Mouse (Mus musculus): ENCODE results near the gene Pak2.

Pak2 gene

DNA sequence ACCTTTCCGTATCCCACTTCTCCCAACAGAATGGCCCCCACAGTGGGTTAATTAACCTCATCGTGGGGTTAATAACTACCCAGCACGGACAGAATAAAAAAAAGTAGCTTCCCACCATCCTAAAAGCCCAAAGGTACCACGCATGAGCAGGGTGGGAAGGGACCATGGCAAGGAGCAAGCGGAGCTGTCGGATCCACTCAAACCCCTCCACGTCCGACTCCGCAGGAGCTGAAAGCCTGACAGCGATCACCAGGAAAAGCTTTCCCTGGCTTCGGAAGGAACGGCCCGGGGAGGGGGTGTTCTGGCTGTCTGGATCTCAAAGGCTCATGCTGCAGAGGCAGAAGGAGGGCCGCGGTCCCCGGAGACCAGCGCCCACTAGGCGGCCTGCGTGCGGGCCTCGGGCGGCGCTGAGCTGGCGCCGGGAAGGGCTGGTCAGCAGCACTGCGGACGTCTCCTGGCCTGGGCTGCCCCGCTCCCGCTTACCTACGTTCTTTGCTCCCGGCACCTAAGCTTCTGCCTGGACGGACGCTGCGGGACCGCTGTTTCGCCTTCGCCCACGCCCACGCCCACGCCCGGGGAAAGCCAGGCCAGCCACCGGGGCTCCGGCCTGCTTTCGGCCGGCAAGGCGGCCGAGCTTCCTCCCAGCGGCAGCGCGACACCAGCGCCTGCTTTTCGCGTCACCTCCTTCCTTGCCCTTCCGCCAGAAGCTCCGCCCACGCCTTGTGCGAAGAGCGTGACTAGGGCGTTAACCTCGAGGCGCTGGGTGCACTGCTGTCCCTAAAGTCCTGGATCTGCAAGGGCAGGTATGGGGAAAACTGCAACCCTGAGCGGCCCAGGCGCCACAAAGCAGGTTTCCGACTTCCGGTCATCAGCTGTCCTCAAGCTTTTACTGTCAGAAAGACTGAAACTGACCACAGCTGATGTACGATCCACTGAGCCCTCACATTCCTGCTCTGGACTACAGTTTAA lies 76.3 kb downstream of the Pak2 start, which contains the start of gene Senp5:
TSS of gene Senp5 (minus strand) at position 779 of the 969 bp plus-strand sequence.
- peak; percentile 91 for DNase-seq (ENCODE audit: extremely low spot score)

DNA sequence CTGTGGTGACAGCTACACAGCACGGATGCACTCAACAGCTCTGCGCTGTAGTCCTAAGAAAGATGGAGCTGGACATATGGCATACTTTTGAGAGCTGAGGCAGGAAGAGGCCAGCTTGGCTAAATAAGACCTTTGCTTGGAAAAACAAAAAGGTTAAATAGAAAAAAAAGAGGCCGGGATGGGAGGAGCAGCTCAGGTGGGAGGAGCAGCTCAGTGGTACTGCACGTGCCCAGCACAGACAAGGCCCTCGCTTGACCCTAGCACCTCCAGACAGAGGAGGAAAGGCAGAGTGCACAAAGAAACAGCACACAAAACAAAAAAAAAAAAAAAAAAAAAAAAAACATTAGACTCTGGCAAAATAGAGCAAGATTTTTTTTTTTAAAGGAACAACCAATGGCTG lies 82.8 kb downstream of the Pak2 start:
- DNase-seq (ENCODE audit: extremely low spot score) = no peak

DNA sequence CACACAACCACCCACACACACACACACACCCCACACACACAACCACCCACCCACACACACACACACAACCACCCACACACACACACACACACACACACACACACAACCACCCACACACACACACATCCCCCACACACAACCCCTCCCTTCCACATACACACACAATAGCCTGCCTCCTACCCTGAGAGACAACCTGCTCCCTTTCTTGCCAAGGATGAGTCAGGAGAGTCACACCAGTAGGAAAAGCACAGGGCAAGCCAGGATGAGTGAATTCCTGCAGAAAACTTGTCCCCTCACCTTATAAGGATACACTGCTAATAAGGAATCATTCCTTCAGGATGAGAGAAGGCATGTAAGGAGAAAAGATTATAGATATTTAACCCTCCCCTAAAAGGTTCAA lies 85.2 kb downstream of the Pak2 start:
- no peak for DNase-seq (ENCODE audit: extremely low spot score)

DNA sequence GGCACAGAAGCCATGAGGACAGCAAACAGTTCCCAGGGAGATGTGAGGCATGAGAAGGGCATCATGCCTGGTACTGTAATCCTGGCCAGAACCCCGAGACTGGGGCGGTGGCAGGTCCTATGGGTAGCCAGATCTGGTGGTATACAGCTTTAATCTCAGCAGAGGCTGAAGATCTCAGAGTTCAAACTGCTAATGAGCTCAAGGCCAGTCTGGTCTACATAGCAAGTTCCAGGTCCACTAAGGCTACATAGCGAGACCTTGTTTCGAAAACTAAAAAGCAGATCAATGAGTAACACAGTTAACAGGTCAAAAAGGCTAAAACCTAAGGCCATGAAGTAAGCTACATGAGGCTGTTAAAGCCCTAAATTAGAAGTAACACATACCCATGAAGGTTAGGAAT lies 85.9 kb downstream of the Pak2 start:
- no peak for DNase-seq (ENCODE audit: extremely low spot score)

DNA sequence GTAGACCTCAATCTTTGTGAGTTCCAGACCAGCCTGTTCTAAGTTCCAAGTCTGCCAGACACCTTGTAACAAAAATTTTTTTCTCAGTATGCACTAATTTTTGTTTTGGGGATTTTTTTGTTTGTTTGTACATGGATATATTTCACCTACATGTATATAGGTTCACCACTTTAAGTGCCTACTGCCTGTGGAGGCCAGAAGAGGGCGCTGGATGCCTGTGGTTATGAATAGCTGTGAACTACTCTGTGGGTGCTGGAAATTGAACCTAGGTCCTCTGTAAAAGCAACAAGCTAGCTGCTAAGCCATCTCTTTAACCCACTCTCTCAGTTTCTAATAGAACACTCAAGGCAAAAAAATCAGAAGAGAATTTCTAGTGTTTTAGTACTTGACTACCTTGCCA lies 87.1 kb downstream of the Pak2 start:
- DNase-seq (ENCODE audit: extremely low spot score) = no peak

DNA sequence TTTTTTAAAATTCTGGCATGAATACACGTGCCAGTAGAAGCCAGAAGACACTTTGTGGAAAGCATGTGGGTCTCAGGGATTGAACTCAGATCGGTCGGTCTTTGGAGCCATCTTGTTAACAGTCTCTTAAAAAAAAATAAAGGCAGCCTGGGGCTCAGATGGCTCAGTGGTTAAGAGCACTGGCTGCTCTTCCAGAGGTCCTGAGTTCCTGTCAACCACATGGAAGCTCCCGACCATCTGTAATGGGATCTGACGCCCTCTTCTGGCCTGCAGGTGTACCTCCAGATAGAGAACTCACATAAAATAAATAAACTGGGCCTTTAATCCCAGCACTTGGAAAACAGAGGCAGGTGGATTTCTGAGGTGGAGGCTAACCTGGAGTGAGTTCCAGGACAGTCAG lies 98.2 kb downstream of the Pak2 start:
- DNase-seq (ENCODE audit: extremely low spot score) = no peak

DNA sequence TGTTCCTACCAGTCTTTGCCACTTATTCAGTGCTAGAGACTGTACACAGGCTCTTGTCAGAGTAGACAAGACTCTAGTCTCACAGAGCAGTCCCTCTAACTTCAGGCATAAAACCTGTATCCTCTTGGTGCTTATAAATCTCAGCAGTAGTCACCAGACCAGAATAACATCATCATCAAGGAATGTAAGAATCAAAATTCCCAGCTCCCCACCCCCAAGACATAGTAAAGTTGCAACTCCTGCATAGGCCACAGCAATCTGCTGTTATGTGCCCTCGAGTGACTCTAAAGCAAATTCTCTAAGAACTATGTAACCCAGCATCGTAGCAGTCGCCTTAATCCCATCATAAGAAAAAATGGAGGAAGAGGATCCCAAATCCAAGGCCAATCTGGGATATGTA lies 99.6 kb downstream of the Pak2 start:
- no peak for DNase-seq (ENCODE audit: extremely low spot score)

DNA sequence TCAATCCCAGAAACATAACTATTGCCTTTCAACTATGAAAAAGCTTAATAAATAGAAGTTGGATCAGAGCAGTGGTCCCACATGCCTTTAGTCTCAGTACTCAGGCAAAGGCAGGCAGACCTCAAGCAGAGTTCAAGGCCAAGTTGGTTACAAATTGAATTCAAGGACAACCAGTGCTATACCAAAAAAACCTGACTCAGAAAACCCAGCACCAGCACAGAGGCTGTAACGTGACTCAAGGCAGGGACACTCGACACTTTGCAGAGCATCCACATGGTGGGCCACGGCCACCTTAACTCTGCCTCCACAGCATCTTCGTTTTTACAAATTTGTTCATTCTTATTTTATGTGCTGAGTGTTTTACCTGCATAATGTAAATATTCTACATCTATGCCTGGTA lies 103.9 kb downstream of the Pak2 start:
- DNase-seq (ENCODE audit: extremely low spot score) = no peak
